Mouse (Mus musculus): ENCODE data around the gene Galnt2. TPM values are rescaled to one million over a fixed set of nuclear protein-coding genes. Genes with fewer than 3 reads are reported as not detected.

Gene Galnt2
- polyA plus RNA-seq, 1 experiment from 2014 or later, result 54.2 TPM

- ATAC-seq (replicated peaks), result no peak
- H3K4me1 ChIP-seq, result peaks cover 38% of the 10 kb centered on the region
- H3K36me3 ChIP-seq, result peaks cover 7% of the 10 kb centered on the region
- H3K27ac ChIP-seq (replicated peaks), result no peak overlapping the region
- no peaks in the 10 kb centered on the region for H3K27me3 ChIP-seq
- H3K9me3 ChIP-seq, result no peaks in the 10 kb centered on the region
- H3K4me2 ChIP-seq (replicated peaks), result no peak overlapping the region
- no peak overlapping the region for H3K9ac ChIP-seq (replicated peaks)
- no peak overlapping the region for H3K4me3 ChIP-seq
- WGBS, result 88% methylated on average over 6 of the region's 6 CpGs
These were observed 8.2 kb downstream of the Galnt2 start for GRCm38 (mm10) chr8:124239350-124239749.

DNA sequence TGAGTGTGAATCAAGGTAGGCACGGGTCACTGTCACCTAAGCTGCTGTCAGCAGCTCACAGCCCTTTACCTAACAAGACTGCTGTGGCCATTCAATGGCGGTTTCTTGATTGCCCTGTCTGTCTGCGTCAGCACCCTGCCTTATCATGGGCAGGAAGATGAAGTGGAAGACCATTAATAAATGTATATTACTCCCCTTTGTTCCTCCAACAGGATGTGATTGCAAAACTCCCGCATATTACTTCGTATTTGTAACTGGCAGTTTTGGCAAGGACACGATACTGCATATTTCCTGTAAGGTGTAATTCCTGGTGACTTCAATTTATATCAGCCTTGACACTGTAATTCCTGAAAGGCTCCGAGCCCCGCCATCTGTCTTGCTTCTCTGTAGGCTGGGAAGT is 9.7 kb downstream of the Galnt2 start:
- WGBS, result 82% methylated on average over 8 of the region's 8 CpGs
- peaks cover 28% of the 10 kb centered on the region for H3K4me1 ChIP-seq

GRCm38 (mm10) chr8:124242208-124242607 is 11.0 kb downstream of the Galnt2 start:
- no peak for ATAC-seq (replicated peaks)
- no peaks in the 10 kb centered on the region for H3K27me3 ChIP-seq
- no peak overlapping the region for H3K27ac ChIP-seq (replicated peaks)
- peaks cover 30% of the 10 kb centered on the region for H3K4me1 ChIP-seq
- WGBS, result 74% methylated on average over 6 of the region's 6 CpGs
- H3K9me3 ChIP-seq, result no peaks in the 10 kb centered on the region
- no peak overlapping the region for H3K4me3 ChIP-seq
- peaks cover 8% of the 10 kb centered on the region for H3K36me3 ChIP-seq
- H3K4me2 ChIP-seq (replicated peaks), result no peak overlapping the region
- H3K9ac ChIP-seq (replicated peaks), result no peak overlapping the region

More for the DNA sequence above, 9.7 kb downstream of the Galnt2 start:
- H3K27ac ChIP-seq (replicated peaks), result 0 out of 2 replicates have a peak overlapping the region, but pooled peaks have one; percentile 20
- H3K4me3 ChIP-seq, result no peak overlapping the region
- no peak overlapping the region for H3K9ac ChIP-seq (replicated peaks)
- peaks cover 8% of the 10 kb centered on the region for H3K36me3 ChIP-seq
- H3K27me3 ChIP-seq, result no peaks in the 10 kb centered on the region
- H3K4me2 ChIP-seq (replicated peaks), result no peak overlapping the region
- H3K9me3 ChIP-seq, result no peaks in the 10 kb centered on the region
- ATAC-seq (replicated peaks), result no peak

- Histone ChIP-seq H3K27ac (replicated peaks) (no peak overlapping the region), H3K9ac (replicated peaks) (no peak overlapping the region), H3K9me3 (no peaks in the 10 kb centered on the region), H3K4me2 (replicated peaks) (no peak overlapping the region), H3K36me3 (peaks cover 8% of the 10 kb centered on the region), H3K27me3 (no peaks in the 10 kb centered on the region), H3K4me1 (peaks cover 36% of the 10 kb centered on the region), H3K4me3 (no peak overlapping the region)
- ATAC-seq (replicated peaks), result no peak
- 96% methylated on average over 5 of the region's 5 CpGs for WGBS
These were observed 11.7 kb downstream of the Galnt2 start for GRCm38 (mm10) chr8:124242913-124243312.

DNA sequence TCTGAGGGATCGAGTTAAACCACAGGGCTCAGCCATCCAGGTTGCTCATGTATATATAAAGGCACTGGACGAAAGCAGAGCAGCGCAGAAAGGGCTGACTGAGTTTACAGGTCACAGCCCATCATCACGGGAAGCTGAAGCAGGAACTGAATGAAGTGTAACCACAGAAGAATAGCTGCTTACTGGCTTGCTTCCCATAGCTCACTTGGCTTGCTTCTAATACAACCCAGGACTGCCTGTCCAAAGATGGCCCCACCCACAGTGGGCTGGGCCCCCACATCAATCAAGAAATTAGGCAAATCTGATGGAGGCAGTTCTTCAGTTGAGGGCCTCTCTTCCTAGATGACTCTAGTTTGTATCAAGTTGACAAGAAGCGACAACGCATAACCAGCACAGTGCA is 16.4 kb downstream of the Galnt2 start:
- H3K27ac ChIP-seq (replicated peaks), result no peak overlapping the region
- no peak overlapping the region for H3K4me3 ChIP-seq
- no peaks in the 10 kb centered on the region for H3K27me3 ChIP-seq
- H3K4me1 ChIP-seq, result peaks cover 23% of the 10 kb centered on the region
- no peaks in the 10 kb centered on the region for H3K9me3 ChIP-seq
- 78% methylated on average over 6 of the region's 6 CpGs for WGBS
- no peak for ATAC-seq (replicated peaks)
- no peak overlapping the region for H3K4me2 ChIP-seq (replicated peaks)
- H3K36me3 ChIP-seq, result peaks cover 8% of the 10 kb centered on the region
- H3K9ac ChIP-seq (replicated peaks), result no peak overlapping the region

GRCm38 (mm10) chr8:124248688-124249087 is 17.5 kb downstream of the Galnt2 start:
- peaks cover 33% of the 10 kb centered on the region for H3K4me1 ChIP-seq
- H3K27ac ChIP-seq (replicated peaks), result no peak overlapping the region
- WGBS, result 96% methylated on average over 6 of the region's 6 CpGs
- no peak overlapping the region for H3K9ac ChIP-seq (replicated peaks)
- ATAC-seq (replicated peaks), result no peak
- no peak overlapping the region for H3K4me3 ChIP-seq
- no peak overlapping the region for H3K4me2 ChIP-seq (replicated peaks)
- peaks cover 8% of the 10 kb centered on the region for H3K36me3 ChIP-seq
- no peaks in the 10 kb centered on the region for H3K27me3 ChIP-seq
- no peaks in the 10 kb centered on the region for H3K9me3 ChIP-seq

DNA sequence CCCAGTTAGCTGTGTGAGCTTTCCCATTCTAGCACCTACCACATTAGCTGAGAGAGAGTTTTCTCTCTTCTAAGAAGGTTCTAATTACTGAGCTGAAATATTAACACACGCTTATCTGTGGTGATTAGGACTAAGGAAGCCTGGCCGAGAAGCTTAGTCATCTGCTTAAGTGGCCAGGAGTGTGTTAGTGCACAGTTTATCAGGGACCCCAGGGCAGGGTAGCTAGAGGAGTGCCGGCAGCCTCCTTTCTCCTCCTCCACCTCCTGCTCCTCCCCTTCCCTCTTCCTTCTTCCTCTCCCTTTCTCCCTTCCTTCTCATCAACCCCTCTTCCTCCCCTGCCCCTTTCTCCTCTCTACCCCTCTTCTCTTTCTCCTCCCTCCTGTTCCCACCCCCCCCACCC is 19.1 kb downstream of the Galnt2 start:
- 34% methylated on average over 3 of the region's 3 CpGs for WGBS
- Histone ChIP-seq H3K4me1 (peaks cover 36% of the 10 kb centered on the region), H3K4me3 (no peak overlapping the region), H3K36me3 (no peaks in the 10 kb centered on the region), H3K9ac (replicated peaks) (no peak overlapping the region), H3K27me3 (no peaks in the 10 kb centered on the region), H3K4me2 (replicated peaks) (no peak overlapping the region), H3K9me3 (no peaks in the 10 kb centered on the region), H3K27ac (replicated peaks) (no peak overlapping the region)
- no peak for ATAC-seq (replicated peaks)

- Histone ChIP-seq H3K27me3 (no peaks in the 10 kb centered on the region), H3K4me2 (replicated peaks) (no peak overlapping the region), H3K9ac (replicated peaks) (no peak overlapping the region), H3K4me3 (no peak overlapping the region), H3K4me1 (peaks cover 40% of the 10 kb centered on the region), H3K9me3 (no peaks in the 10 kb centered on the region), H3K27ac (replicated peaks) (no peak overlapping the region), H3K36me3 (no peaks in the 10 kb centered on the region)
- ATAC-seq (replicated peaks), result no peak
- WGBS, result 46% methylated on average over 4 of the region's 4 CpGs
These were observed 19.6 kb downstream of the Galnt2 start for GRCm38 (mm10) chr8:124250785-124251184.

DNA sequence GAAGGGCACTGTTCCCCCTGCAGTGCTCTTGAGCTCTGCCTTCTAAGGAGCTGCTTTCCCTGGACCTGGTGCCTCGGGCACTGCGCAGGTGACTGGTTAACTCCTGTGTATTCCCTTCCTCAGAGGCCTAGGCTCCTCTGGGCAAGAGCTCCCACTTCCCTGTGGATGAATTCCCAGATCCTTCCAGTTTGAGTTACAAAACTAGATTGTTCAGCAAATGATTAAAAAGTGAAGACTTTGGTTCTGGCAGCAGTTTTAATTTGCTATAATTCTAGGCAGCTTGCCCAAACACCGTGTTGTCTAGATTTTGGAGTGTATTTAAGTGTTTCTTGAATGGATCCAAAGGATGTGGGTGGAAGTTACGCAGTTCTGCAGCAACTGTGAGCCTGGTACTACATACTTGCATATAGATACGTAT is 21.4 kb downstream of the Galnt2 start:
- H3K4me1 ChIP-seq, result peaks cover 52% of the 10 kb centered on the region
- H3K9me3 ChIP-seq, result no peaks in the 10 kb centered on the region
- whole genome bisulfite sequencing, result 69% methylated on average over 5 of the region's 5 CpGs
- no peak overlapping the region for H3K4me2 ChIP-seq (replicated peaks)
- H3K27me3 ChIP-seq, result no peaks in the 10 kb centered on the region
- ATAC-seq (replicated peaks), result no peak
- H3K9ac ChIP-seq (replicated peaks), result no peak overlapping the region
- peak overlapping the region; percentile 24 for H3K27ac ChIP-seq (replicated peaks)
- H3K4me3 ChIP-seq, result no peak overlapping the region
- no peaks in the 10 kb centered on the region for H3K36me3 ChIP-seq

DNA sequence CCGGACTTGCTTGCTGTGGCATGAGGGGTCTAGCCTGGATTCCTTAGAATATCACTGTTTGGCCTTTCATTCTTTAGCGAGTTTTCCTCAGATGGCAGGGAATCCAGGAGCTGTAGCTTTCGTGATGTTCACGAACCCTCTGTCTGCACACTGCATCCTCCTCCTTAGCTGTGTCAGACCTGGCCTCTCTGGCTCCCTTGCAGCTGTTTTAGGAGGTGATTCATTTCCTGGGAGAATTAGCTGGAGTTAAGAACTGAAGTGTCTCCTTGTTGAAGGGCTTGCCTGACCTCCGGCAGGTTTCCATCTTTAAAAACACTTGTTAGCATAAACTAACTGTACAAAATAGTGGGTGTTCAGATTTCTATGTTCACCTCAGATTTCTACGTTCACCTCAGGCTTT is 22.7 kb downstream of the Galnt2 start:
- H3K36me3 ChIP-seq, result no peaks in the 10 kb centered on the region
- no peaks in the 10 kb centered on the region for H3K9me3 ChIP-seq
- no peak overlapping the region for H3K9ac ChIP-seq (replicated peaks)
- no peak for ATAC-seq (replicated peaks)
- peaks cover 60% of the 10 kb centered on the region for H3K4me1 ChIP-seq
- H3K27me3 ChIP-seq, result no peaks in the 10 kb centered on the region
- WGBS, result 95% methylated on average over 6 of the region's 6 CpGs
- H3K4me3 ChIP-seq, result no peak overlapping the region
- no peak overlapping the region for H3K4me2 ChIP-seq (replicated peaks)
- H3K27ac ChIP-seq (replicated peaks), result no peak overlapping the region

- Histone ChIP-seq H3K27me3 (no peaks in the 10 kb centered on the region), H3K36me3 (no peaks in the 10 kb centered on the region), H3K9ac (replicated peaks) (0 out of 2 replicates have a peak overlapping the region, but pooled peaks have one; percentile 2), H3K27ac (replicated peaks) (peak overlapping the region; percentile 85), H3K4me1 (peaks cover 67% of the 10 kb centered on the region), H3K4me3 (no peak overlapping the region), H3K4me2 (replicated peaks) (no peak overlapping the region), H3K9me3 (no peaks in the 10 kb centered on the region)
- 28% methylated on average over 9 of the region's 9 CpGs for WGBS
- ATAC-seq (replicated peaks), result peak; percentile 72
These were observed 25.6 kb downstream of the Galnt2 start for GRCm38 (mm10) chr8:124256841-124257240.

GRCm38 (mm10) chr8:124257363-124257762 is 26.2 kb downstream of the Galnt2 start:
- H3K9me3 ChIP-seq, result no peaks in the 10 kb centered on the region
- H3K4me3 ChIP-seq, result no peak overlapping the region
- no peak overlapping the region for H3K9ac ChIP-seq (replicated peaks)
- WGBS, result 12% methylated on average over 10 of the region's 10 CpGs
- H3K27ac ChIP-seq (replicated peaks), result peak overlapping the region; percentile 85
- H3K27me3 ChIP-seq, result no peaks in the 10 kb centered on the region
- H3K4me1 ChIP-seq, result peaks cover 65% of the 10 kb centered on the region
- ATAC-seq (replicated peaks), result peak; percentile 71
- H3K4me2 ChIP-seq (replicated peaks), result no peak overlapping the region
- H3K36me3 ChIP-seq, result no peaks in the 10 kb centered on the region

GRCm38 (mm10) chr8:124259146-124259545 is 28.0 kb downstream of the Galnt2 start:
- H3K27ac ChIP-seq (replicated peaks), result no peak overlapping the region
- no peaks in the 10 kb centered on the region for H3K9me3 ChIP-seq
- no peak overlapping the region for H3K9ac ChIP-seq (replicated peaks)
- no peaks in the 10 kb centered on the region for H3K27me3 ChIP-seq
- H3K4me1 ChIP-seq, result peaks cover 64% of the 10 kb centered on the region
- H3K4me2 ChIP-seq (replicated peaks), result no peak overlapping the region
- no peaks in the 10 kb centered on the region for H3K36me3 ChIP-seq
- no peak for ATAC-seq (replicated peaks)
- 87% methylated on average over 4 of the region's 4 CpGs for WGBS
- H3K4me3 ChIP-seq, result no peak overlapping the region
